Mouse (Mus musculus) cerebellum, adult (tissue): ENCODE measurements around the gene Tsacc.

Source experiments
- ATAC-seq: cut with Nextera tagmentation; 2 replicates; pipeline ENCODE4 v1.9.2; 2017; ENCODE audit warnings: mild to moderate bottlenecking, moderate library complexity, mixed read lengths; ENCODE audit not compliant: insufficient number of reproducible peaks, low FRiP score, low TSS enrichment

Gene Tsacc

DNA sequence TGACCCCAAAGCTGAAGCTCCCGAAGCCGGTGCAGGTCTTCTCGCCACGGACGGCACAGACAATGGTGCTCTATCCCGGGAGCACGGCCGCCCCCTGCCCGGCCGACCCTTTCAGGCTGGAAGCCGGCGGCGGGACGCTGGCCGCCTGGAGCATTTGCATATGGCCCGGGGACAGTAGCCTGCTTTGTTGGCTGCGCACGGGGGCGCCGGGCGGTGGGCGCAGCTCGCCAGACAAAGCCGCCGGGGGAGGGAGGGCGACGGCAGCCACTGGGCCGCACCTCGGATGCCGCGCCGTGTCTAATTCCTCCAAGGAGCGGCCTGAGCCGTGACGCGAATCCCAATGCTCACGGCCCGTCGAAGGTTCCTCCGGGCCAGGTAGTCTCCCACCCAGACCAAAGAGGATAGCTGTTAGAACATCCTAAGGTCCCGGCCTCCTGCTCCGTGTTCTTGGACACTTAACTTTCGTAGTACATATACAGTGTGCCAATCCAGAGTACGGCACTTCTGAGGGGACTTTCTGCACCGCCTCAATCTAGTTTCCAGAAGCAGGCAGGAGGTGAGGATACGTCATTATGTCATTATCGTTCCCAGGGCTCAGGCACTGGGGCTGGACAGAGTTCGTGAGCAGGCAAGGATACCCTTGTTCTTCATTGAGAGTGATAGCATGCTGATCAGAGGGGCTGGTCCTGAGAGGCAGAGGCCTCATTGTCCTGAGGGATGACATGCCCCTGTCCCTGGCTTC lies 55.6 kb downstream of the Tsacc start:
- no peak for ATAC-seq

DNA sequence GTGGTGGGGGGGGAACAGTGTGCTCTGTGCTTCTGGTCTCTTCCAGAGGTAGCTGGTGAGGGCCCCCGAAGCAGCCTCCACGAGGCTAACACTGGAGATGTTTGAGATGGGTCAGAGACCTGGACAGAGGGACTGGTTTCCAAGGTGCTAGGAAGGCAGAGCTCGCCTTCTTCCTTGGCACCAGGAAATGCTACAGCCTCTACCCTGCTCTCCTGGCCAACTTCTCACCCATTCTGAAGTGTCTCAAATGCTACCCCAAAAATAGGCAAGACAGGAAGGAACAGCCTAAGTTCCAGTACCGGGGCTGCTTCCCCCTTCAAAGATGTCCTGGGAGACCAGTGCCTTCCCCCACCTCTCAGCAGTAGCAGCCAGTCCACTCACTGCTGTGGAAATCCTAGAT lies 57.4 kb downstream of the Tsacc start:
- no peak for ATAC-seq

DNA sequence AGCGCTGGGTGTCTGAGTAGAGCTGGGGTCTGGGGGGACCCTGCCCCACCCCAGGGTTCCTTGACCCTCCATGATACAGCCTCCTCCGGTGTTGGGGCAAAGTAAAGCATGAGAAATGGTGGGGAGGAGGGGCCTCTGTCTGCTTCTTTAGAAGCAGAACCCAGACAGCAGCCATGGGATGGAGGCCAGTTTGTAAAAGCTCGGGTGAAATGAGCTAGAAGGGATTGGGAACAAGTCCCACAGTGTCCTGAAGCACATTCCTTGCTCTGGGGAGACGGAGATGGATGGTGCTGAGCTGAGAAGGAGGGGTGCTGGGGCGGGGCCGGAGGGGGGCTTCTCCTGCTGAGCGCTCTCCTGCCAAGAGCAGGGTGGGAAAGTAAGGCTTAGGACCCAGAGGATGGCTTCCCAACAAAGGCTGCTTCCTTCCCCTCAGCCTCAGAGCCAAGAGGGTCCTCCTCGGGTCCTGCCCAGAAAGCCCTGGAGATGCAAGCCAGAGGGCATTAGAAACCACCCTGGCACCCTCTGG lies 57.9 kb downstream of the Tsacc start:
- no peak for ATAC-seq

DNA sequence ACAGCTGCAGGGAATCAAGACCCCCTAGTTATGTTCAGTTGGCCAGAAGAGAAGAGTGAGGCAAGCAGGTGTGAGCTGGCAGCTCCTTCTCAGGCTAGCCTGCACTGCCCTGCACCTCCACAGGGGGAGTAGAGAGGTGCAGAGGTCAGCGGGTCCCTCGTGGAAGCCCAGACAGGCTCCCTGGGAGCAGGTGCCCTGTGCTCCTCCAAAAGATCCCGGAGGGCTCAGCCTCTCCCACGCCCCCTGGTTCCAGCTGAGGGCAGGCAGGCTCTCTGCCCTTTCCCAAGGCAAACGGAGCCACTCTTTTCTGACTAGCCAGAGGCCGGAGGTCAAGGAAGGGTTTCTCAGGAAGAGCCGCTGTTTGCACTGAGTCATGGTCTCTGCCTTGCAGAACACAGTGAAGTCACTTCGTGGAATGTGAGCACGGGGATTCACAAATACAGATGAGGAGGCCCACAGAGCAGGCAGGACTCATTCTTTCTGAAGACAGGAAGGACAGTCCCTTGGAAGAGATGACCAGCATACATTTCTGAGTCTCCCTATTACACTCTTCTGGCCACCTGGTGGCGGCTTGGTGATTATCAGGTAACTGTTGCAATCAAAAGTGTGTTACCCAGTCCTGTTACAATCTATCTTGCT lies 59.1 kb downstream of the Tsacc start:
- 0 out of 2 replicates have a peak, but pooled peaks have one; percentile 23 for ATAC-seq

DNA sequence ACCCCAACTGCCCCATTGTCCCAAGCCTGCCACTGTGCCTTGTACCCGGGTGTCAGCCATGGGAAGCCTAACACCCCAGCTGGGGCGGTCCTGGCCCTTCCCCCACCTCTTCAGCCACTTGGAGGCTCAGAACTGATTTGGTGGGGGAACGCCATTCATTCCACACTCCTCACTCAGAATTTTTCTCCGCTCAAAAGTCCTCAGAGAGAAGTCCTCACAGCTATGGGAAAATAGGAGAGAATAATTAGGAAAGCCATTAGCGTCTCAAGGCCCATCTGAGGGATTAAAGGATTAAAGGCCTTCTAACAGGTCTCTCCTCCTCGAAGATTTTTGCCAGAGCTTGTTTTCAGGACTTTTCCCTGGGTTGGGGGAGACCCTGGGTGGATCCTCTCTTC lies 59.6 kb downstream of the Tsacc start:
- ATAC-seq = no peak

DNA sequence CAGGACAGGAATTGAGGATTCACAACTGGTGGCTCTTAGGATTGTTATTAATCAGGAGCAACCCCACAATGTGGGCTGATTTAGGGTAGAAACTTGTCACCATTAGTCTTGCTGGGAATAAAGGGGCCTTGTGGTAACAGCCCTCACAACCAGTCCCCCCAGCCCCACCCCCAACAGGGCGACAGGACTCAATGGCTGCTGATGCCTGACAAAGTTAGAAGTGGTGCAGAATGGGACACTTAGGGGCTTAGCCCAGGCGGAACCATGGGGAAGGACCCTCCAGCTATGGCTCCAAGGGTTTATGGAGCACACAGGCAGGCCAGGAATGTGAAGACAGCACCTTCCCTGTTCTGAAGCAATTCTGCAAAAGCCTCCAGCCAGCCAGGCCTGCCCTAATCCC lies 61.2 kb downstream of the Tsacc start:
- ATAC-seq = no peak

DNA sequence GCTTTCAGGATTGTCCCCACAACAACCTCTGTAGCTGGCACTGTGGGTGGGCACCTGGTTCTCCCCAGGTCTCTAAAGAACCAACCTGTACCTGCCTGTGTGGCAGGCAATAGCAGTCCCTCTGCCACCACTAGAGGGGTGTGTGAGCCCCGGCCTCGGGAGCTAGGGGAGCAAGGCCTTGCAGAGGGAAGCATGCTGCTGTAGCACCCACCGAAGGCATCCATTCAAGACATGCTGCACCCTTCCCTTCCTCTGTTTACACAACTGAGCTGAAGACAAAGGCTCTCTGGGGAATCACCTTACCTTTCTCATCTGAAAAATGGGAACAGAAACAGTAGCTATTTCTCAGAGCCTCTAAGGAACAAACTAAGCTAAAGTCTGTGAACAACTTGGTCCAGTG lies 61.6 kb downstream of the Tsacc start:
- ATAC-seq = no peak

DNA sequence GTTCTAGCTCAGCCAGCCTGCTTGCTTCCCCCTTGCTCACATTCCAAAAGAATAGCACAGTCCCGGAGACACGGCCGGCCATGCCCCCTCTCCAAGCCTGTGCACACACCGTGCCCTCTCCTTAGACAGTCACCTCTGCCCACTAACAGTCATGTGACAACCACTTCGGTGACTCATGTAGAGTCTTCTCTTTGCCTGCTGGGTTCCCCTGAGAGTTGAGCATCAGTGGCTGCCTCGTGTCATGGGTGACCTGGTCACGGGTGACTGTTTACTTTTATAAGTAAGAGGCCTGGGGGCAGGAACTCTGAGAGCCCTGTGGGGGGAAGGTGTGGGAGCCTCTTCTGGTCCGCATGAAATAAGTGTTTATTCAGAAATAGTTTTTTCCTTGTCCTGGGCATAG lies 62.8 kb downstream of the Tsacc start:
- ATAC-seq = no peak

DNA sequence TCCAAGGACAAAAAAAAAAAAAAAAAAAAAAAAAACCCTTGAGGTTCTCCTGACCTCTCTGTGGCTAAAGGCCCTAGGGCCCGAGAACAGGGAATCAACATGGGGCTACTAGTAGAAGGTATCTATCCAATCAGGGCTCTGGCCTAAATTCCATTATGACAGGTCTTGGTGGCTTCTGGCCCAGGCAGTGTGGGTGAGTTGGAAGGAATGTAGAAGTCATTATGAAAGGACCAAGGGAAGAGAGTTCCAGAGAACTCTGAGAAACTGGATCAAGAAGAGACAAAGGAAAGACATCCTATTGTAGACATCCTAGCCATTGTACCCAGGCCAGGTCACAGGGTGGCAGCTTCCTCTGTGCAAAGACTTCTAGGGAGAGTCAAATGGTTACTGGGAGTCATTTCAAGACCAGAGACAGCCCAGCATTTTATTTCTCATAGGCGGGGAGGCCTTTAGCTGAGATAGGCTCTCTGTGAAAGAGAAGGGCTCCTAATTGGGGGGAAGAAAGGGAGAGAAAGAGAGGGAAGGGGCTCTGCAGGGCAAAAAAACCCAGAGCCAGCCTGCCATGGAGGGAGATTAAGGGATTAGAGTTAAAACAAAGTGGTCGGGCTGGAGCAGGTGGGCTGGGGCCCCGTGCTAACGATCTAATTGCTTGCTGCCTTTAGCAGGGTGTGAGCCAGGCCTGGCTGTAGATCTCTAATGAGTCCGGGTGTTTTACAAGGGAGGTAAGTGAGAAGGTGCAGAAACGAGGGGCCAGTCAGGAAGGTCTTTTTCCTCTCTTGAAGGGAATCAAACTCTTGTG lies 63.7 kb downstream of the Tsacc start:
- no peak for ATAC-seq
